Mouse (Mus musculus) liver, embryonic 15.5 days (tissue): ENCODE measurements around the gene Fat3. TPM values are rescaled to one million over a fixed set of nuclear protein-coding genes. Genes with fewer than 3 reads are reported as not detected.

Source experiments
- ATAC-seq: fragments of 200-750 bp; cut with Nextera tagmentation; 2 replicates; pipeline ENCODE4 v1.8.0; 2017; ENCODE audit warnings: moderate number of reproducible peaks, mild to moderate bottlenecking, moderate library complexity; ENCODE audit not compliant: insufficient read depth
- H3K27ac ChIP-seq: fragments of 300-500 bp; sonication (generic); replicated peaks from 2 replicates; pipeline ENCODE4 v1.5.1; 2015; ENCODE audit warnings: mild to moderate bottlenecking, inconsistent platforms
- H3K27me3 ChIP-seq: fragments of 300-500 bp; sonication (generic); 2 replicates; pipeline ENCODE4 v1.6.1; 2015; ENCODE audit warnings: mild to moderate bottlenecking, inconsistent platforms
- H3K36me3 ChIP-seq: fragments of 300-500 bp; sonication (generic); replicated peaks from 2 replicates; pipeline ENCODE4 v1.6.1; 2015; ENCODE audit warnings: moderate library complexity, mild to moderate bottlenecking, inconsistent platforms
- H3K4me1 ChIP-seq: fragments of 300-500 bp; sonication (generic); replicated peaks from 2 replicates; pipeline ENCODE4 v1.6.1; 2015; ENCODE audit warnings: inconsistent platforms
- H3K4me2 ChIP-seq: fragments of 300-500 bp; sonication (generic); 2 replicates; pipeline ENCODE4 v1.6.1; 2015; ENCODE audit warnings: moderate library complexity, mild to moderate bottlenecking, inconsistent platforms
- H3K4me3 ChIP-seq: fragments of 300-500 bp; sonication (generic); replicated peaks from 2 replicates; pipeline ENCODE4 v1.5.1; 2015; ENCODE audit warnings: mild to moderate bottlenecking, inconsistent platforms
- H3K9ac ChIP-seq: fragments of 300-500 bp; sonication (generic); 2 replicates; pipeline ENCODE4 v1.6.1; 2015; ENCODE audit warnings: moderate library complexity, mild to moderate bottlenecking, inconsistent platforms
- H3K9me3 ChIP-seq: fragments of 300-500 bp; sonication (generic); replicated peaks from 2 replicates; pipeline ENCODE4 v1.6.1; 2016; ENCODE audit warnings: inconsistent platforms
- WGBS: fragments of 180-500 bp; shearing (Covaris S2); methylation state at CpG from one replicate; pipeline ENCODE4 v1.1.7; 2015; ENCODE audit warnings: mixed read lengths; ENCODE audit not compliant: insufficient replicate concordance; 5-methylcytosine and 5-hydroxymethylcytosine counted together
- polyA plus RNA-seq: library from polyadenylated mRNA; unstranded; fragments of >200 nt; fragmentation: Nextera tagmentation; extraction: Ambion mirVana; gene quantifications from 2 replicates; pipeline ENCODE4 v1.2.1, GENCODE M21; 2015

Fat3 gene
- polyA plus RNA-seq, 1 experiment from 2014 or later = 0.06 TPM

GRCm38 (mm10) chr9:16063447-16063846 is 437.6 kb downstream of the Fat3 start:
- no peak overlapping the region for H3K27ac ChIP-seq
- no peak overlapping the region for H3K9ac ChIP-seq
- H3K9me3 ChIP-seq = no peaks in the 10 kb centered on the region
- H3K36me3 ChIP-seq = no peaks in the 10 kb centered on the region
- no peaks in the 10 kb centered on the region for H3K27me3 ChIP-seq
- no peak overlapping the region for H3K4me2 ChIP-seq
- no peak for ATAC-seq
- H3K4me1 ChIP-seq = no peaks in the 10 kb centered on the region
- WGBS = 62% methylated on average over 4 of the region's 4 CpGs
- H3K4me3 ChIP-seq = no peak overlapping the region

DNA sequence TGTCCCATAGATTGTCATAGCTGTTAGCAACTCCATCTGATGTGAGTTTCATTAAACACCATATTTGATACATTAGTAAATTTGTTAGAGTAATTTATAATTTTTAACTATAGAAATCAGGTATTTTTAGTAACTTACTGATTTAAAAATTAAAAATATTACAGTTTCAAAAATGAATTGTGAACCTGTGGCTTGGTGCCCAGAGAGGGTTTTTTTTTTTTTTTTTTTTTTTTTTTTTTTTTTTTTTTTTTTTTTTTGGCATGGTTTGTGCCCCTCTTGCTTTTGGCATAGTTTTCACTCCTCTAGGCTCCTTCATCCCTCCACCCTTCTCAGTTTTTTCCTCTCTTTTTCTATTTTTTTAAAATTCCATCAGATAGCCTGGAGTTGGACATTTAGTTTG is 438.6 kb downstream of the Fat3 start:
- no peaks in the 10 kb centered on the region for H3K36me3 ChIP-seq
- no peaks in the 10 kb centered on the region for H3K27me3 ChIP-seq
- no peak overlapping the region for H3K9ac ChIP-seq
- no peak for ATAC-seq
- no peaks in the 10 kb centered on the region for H3K4me1 ChIP-seq
- H3K9me3 ChIP-seq = no peaks in the 10 kb centered on the region
- no peak overlapping the region for H3K27ac ChIP-seq
- H3K4me2 ChIP-seq = no peak overlapping the region
- no peak overlapping the region for H3K4me3 ChIP-seq

DNA sequence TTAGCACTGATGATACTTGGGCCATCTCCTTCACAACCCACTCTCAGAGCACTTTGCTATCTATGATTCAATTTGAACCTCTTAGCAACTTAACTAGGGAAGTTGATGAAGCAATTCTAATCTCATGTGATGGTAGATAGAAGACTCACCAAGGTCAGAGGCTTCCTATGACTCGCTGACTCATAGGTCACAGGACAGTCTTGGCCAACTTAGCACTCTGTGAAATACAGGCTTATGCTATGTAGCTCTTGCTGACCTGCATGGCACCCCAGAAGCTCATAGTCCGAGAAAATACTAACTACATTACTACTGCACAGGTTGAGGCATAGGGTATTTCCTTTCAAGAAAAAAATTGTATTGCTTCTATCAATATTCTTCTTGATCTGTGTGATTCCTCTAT is 454.4 kb downstream of the Fat3 start:
- Histone ChIP-seq H3K27ac (no peak overlapping the region), H3K9me3 (no peaks in the 10 kb centered on the region), H3K4me1 (no peaks in the 10 kb centered on the region), H3K9ac (no peak overlapping the region), H3K36me3 (no peaks in the 10 kb centered on the region), H3K4me2 (no peak overlapping the region), H3K27me3 (no peaks in the 10 kb centered on the region), H3K4me3 (no peak overlapping the region)
- 46% methylated on average over 2 of the region's 2 CpGs for WGBS
- ATAC-seq = no peak

- H3K9ac ChIP-seq = no peak overlapping the region
- H3K27me3 ChIP-seq = no peaks in the 10 kb centered on the region
- no peaks in the 10 kb centered on the region for H3K9me3 ChIP-seq
- no peaks in the 10 kb centered on the region for H3K36me3 ChIP-seq
- no peak overlapping the region for H3K27ac ChIP-seq
- no peak for ATAC-seq
- H3K4me1 ChIP-seq = no peaks in the 10 kb centered on the region
- H3K4me3 ChIP-seq = no peak overlapping the region
- H3K4me2 ChIP-seq = no peak overlapping the region
- 53% methylated on average over 3 of the region's 3 CpGs for WGBS
These were observed 463.7 kb downstream of the Fat3 start for GRCm38 (mm10) chr9:16037375-16037774.

GRCm38 (mm10) chr9:16036346-16036745 is 464.7 kb downstream of the Fat3 start:
- H3K36me3 ChIP-seq = no peaks in the 10 kb centered on the region
- H3K27ac ChIP-seq = no peak overlapping the region
- H3K9ac ChIP-seq = no peak overlapping the region
- no peak overlapping the region for H3K4me2 ChIP-seq
- no peaks in the 10 kb centered on the region for H3K9me3 ChIP-seq
- no peak overlapping the region for H3K4me3 ChIP-seq
- H3K4me1 ChIP-seq = no peaks in the 10 kb centered on the region
- no peak for ATAC-seq
- H3K27me3 ChIP-seq = no peaks in the 10 kb centered on the region

DNA sequence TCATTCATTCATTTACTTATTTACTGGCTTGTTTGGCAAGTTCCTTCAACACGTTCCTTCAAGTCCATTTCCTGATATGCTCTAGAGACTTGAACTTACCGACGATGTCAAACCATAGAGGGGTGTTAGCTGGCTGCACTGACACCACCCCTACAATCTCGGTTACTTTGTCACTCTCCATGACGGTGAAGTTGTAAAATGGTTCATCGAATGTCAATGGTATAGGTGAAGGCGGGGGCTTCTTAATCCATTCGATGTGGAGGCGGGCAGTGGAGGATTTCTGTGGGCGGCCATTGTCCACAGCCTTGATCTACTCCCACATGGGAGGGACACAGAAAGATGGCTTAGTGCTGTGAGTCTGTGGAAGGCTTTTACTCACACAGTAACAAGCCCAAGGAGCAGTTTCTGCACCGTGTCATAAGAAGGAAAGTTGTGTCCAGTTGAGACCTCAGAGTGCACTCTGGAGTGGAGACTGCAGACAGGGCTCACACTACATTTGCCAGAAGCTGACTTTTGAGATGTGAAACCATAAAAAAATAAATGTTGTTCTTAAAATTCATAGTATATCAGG is 471.3 kb downstream of the Fat3 start:
- 72% methylated on average over 11 of the region's 11 CpGs for WGBS
- H3K27me3 ChIP-seq = no peaks in the 10 kb centered on the region

DNA sequence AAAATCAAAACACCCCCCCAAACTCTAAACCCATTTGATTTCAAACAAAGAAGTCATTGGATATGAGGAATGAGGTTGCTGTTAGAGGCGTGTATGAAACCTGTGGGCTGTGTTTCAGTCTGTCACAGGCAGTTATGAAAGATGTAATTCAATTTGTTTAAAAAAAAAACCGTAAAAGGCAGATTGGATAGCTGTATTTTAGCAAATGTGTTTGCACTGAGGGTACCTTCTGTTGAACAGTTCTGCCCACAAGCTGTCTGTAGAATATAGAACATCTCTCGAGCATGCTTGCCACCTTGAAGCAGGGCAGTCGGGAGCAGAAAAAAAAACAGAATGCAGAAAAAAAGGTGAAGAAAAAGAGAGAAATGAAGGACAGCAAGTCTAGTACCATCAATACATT is 472.0 kb downstream of the Fat3 start:
- Histone ChIP-seq H3K27me3 (no peaks in the 10 kb centered on the region), H3K9ac (no peak overlapping the region), H3K36me3 (no peaks in the 10 kb centered on the region), H3K27ac (no peak overlapping the region), H3K4me2 (no peak overlapping the region), H3K4me1 (no peaks in the 10 kb centered on the region), H3K4me3 (no peak overlapping the region), H3K9me3 (no peaks in the 10 kb centered on the region)
- ATAC-seq = no peak
- WGBS = 50% methylated on average over 4 of the region's 4 CpGs

More for the DNA sequence above, 471.3 kb downstream of the Fat3 start:
- Histone ChIP-seq H3K4me2 (no peak overlapping the region), H3K4me3 (no peak overlapping the region), H3K27ac (no peak overlapping the region), H3K9ac (no peak overlapping the region), H3K4me1 (no peaks in the 10 kb centered on the region), H3K9me3 (no peaks in the 10 kb centered on the region), H3K36me3 (no peaks in the 10 kb centered on the region)
- ATAC-seq = no peak

DNA sequence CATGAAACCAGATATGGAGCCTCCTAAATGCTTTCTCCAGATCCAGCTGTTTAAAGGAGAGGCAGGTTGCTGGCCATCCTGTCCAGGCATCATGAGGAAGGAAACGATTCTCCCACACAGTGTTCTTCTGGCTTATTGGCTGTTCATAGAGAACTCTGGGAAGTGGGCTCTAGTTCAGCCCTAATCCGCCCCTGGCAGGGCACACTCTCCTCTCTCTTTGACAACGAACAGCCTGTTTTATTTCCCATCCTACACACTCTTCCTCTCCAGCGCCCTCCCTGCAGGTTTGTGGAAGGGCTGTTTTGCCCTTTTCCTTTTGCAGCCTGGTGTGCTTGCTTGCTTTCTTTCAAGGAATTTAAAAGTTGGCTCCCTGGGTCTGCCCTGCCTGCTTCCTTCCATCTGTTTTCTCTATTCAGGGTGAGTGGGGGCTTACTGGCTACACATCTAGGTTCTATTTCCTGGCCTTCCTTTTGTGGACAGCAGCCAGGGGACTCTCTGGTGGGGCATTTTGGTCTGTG is 472.6 kb downstream of the Fat3 start:
- Histone ChIP-seq H3K4me1 (no peaks in the 10 kb centered on the region), H3K4me2 (no peak overlapping the region), H3K27ac (no peak overlapping the region), H3K9me3 (no peaks in the 10 kb centered on the region), H3K36me3 (no peaks in the 10 kb centered on the region), H3K9ac (no peak overlapping the region), H3K4me3 (no peak overlapping the region), H3K27me3 (no peaks in the 10 kb centered on the region)
- 34% methylated on average over 4 of the region's 4 CpGs for WGBS
- no peak for ATAC-seq

DNA sequence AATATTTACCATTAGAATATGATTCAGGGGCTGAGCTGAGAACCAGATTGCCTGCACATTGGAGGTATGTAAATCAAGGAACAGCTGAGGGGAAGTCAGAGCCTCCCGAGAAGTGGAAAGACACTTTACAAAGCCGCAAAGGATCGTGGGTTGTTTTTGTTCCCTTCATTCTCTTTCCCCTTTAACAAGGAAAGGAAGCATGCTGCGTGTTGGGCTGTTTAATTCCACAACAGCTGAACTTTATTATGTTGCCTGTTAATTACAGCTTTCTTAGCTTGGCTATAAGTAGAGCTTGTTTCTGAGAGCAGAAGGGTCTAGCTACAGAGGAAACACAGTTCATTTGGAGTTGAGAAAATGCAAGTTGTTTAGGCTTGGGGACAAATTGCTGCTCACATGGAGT is 475.0 kb downstream of the Fat3 start:
- Histone ChIP-seq H3K27ac (no peak overlapping the region), H3K27me3 (no peaks in the 10 kb centered on the region), H3K9me3 (no peaks in the 10 kb centered on the region), H3K4me2 (no peak overlapping the region), H3K4me1 (no peaks in the 10 kb centered on the region), H3K36me3 (no peaks in the 10 kb centered on the region), H3K9ac (no peak overlapping the region), H3K4me3 (no peak overlapping the region)
- no peak for ATAC-seq
- WGBS = 47% methylated on average over 4 of the region's 4 CpGs

DNA sequence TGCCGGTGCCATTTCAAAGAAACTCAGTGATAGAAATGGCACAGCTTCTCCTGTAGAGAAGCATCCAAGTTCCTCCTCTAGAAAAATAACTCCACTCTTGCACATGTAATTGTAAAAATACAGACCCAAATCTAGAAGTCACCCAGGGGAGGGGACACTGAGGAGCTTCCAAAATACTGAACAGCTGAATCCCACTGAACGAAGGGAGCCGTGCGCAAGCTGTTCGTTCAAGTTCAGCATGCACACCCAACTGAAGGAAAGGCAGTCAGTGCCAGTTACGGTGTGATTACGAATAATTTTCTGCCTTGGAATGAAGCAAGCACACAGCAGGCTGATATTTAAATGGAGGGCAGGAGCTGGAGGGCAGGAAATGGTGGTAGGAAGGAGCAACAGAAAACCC is 476.4 kb downstream of the Fat3 start:
- WGBS = 79% methylated on average over 7 of the region's 7 CpGs
- no peak overlapping the region for H3K9ac ChIP-seq
- H3K36me3 ChIP-seq = no peaks in the 10 kb centered on the region
- no peak for ATAC-seq
- H3K4me1 ChIP-seq = no peaks in the 10 kb centered on the region
- H3K27me3 ChIP-seq = no peaks in the 10 kb centered on the region
- no peak overlapping the region for H3K4me2 ChIP-seq
- no peak overlapping the region for H3K4me3 ChIP-seq
- no peaks in the 10 kb centered on the region for H3K9me3 ChIP-seq
- H3K27ac ChIP-seq = no peak overlapping the region

DNA sequence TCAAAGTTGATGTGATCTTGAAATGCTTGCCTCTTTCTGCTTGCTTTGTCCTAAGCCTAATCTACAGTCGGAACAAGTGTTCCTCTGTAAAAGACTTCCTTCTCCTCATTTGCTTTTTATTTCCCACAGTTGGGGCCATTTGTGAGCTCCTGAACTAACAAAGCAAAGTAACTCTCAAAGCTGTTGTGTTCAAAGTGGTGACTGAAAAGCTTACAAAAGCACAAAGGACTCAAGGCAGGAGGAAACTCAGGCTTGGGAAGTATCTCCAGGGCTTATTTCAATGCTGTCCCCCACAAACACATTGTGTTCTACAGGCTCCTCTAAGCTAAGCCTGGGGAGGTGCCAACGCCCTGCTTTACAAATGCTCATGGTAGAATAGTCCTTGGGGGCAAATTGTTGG is 487.0 kb downstream of the Fat3 start:
- Histone ChIP-seq H3K4me1 (no peaks in the 10 kb centered on the region), H3K27ac (no peak overlapping the region), H3K9me3 (no peaks in the 10 kb centered on the region), H3K4me2 (no peak overlapping the region), H3K36me3 (no peaks in the 10 kb centered on the region), H3K27me3 (no peaks in the 10 kb centered on the region), H3K4me3 (no peak overlapping the region), H3K9ac (no peak overlapping the region)
- no peak for ATAC-seq
- WGBS = 41% methylated on average over 2 of the region's 2 CpGs

DNA sequence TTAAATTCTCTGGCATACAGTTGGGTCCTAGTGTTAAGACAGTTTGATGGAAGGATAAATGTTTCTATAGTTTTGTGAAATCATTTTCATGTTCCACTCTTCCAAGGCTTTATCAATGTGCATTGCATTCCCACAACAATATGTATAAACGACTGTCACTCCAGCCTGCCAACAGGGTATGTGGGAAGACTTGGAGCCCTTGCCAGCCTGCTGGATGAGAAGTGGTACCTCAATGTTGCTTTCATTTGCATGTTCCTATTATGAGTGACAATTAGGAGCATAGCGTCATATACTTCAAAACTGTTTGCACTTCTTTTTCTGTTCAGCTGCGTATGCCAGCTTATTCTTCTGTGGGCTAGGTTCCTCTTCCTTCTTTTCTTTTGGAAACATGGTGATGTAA is 489.7 kb downstream of the Fat3 start:
- 65% methylated on average over 3 of the region's 3 CpGs for WGBS
- Histone ChIP-seq H3K4me1 (no peaks in the 10 kb centered on the region), H3K27ac (no peak overlapping the region), H3K4me2 (no peak overlapping the region), H3K4me3 (no peak overlapping the region), H3K27me3 (no peaks in the 10 kb centered on the region), H3K9ac (no peak overlapping the region), H3K36me3 (no peaks in the 10 kb centered on the region), H3K9me3 (no peaks in the 10 kb centered on the region)
- ATAC-seq = no peak
